In genomic region chr14:62220770-62221169, GRCm38 (mm10) we compare ENCODE assay signal across 30 mouse cellular contexts.
"Had no signal": no experiment of that assay in that cellular context is flagged by ENCODE, and none has a peak within 500 bp of the region (broad histone marks: within the 10 kb centered on the region; RNA-seq: fewer than 3 reads in every experiment).

No protein-coding gene starts in this region.

- H3K4me1 ChIP-seq: limb, embryonic 10.5 days; limb, embryonic 12.5 days; limb, embryonic 13.5 days; limb, embryonic 15.5 days; liver, embryonic 12.5 days; liver, embryonic 13.5 days; liver, embryonic 15.5 days; megakaryocyte, embryonic 14.5 days; midbrain, embryonic 10.5 days; midbrain, embryonic 12.5 days; midbrain, embryonic 13.5 days; midbrain, embryonic 15.5 days; neural tube, embryonic 12.5 days had no signal

- ATAC-seq: liver, embryonic 12.5 days; liver, postnatal 0 days; midbrain, embryonic 13.5 days; midbrain, embryonic 15.5 days; midbrain, embryonic 16.5 days had no signal

- H3K36me3 ChIP-seq: limb, embryonic 10.5 days; limb, embryonic 12.5 days; limb, embryonic 13.5 days; limb, embryonic 15.5 days; liver, embryonic 12.5 days; liver, embryonic 13.5 days; liver, embryonic 15.5 days; midbrain, embryonic 10.5 days; midbrain, embryonic 12.5 days; midbrain, embryonic 13.5 days; midbrain, embryonic 15.5 days; neural tube, embryonic 12.5 days had no signal

- H3K4me3 ChIP-seq: left cerebral cortex, adult 2 months; limb, embryonic 10.5 days; limb, embryonic 12.5 days; limb, embryonic 13.5 days; limb, embryonic 15.5 days; liver, embryonic 12.5 days; liver, embryonic 13.5 days; liver, embryonic 15.5 days; megakaryocyte, embryonic 14.5 days; midbrain, embryonic 10.5 days; midbrain, embryonic 12.5 days; midbrain, embryonic 13.5 days; midbrain, embryonic 15.5 days; myocyte; neural tube, embryonic 12.5 days had no signal

- DNase-seq: layer of hippocampus, postnatal 36 days; left cerebral cortex, postnatal 4 days; liver; liver, embryonic 13.5 days; liver, postnatal 0 days; lung, adult 18-20 months; lung, adult 2 months; lung, postnatal 10 days; lung, postnatal 36 days; lung, postnatal 4 days; midbrain, embryonic 14.5 days had no signal

- H3K9ac ChIP-seq: limb, embryonic 12.5 days; limb, embryonic 13.5 days; limb, embryonic 15.5 days; liver, embryonic 12.5 days; liver, embryonic 13.5 days; liver, embryonic 14.5 days; liver, embryonic 15.5 days; liver, postnatal 0 days; midbrain, embryonic 12.5 days; midbrain, embryonic 13.5 days; midbrain, embryonic 15.5 days; neural tube, embryonic 12.5 days had no signal

- H3K4me2 ChIP-seq: limb, embryonic 12.5 days; limb, embryonic 13.5 days; limb, embryonic 15.5 days; liver, embryonic 11.5 days; liver, embryonic 12.5 days; liver, embryonic 13.5 days; liver, embryonic 15.5 days; midbrain, embryonic 11.5 days; midbrain, embryonic 12.5 days; midbrain, embryonic 13.5 days; midbrain, embryonic 15.5 days; neural tube, embryonic 12.5 days had no signal

- H3K9me3 ChIP-seq: limb, embryonic 10.5 days; limb, embryonic 12.5 days; limb, embryonic 13.5 days; limb, embryonic 15.5 days; liver, embryonic 12.5 days; liver, embryonic 13.5 days; liver, embryonic 15.5 days; megakaryocyte, embryonic 14.5 days; midbrain, embryonic 10.5 days; midbrain, embryonic 12.5 days; midbrain, embryonic 13.5 days; midbrain, embryonic 15.5 days; neural tube, embryonic 12.5 days had no signal

- H3K27me3 ChIP-seq: limb, embryonic 12.5 days; limb, embryonic 13.5 days; limb, embryonic 15.5 days; liver, embryonic 12.5 days; liver, embryonic 13.5 days; liver, embryonic 15.5 days; midbrain, embryonic 12.5 days; midbrain, embryonic 13.5 days; midbrain, embryonic 15.5 days; neural tube, embryonic 12.5 days had no signal

- H3K27ac ChIP-seq: left cerebral cortex, adult 2 months; limb, embryonic 10.5 days; limb, embryonic 12.5 days; limb, embryonic 13.5 days; limb, embryonic 15.5 days; liver, embryonic 12.5 days; liver, embryonic 13.5 days; liver, embryonic 14.5 days; liver, embryonic 15.5 days; macrophage; midbrain, embryonic 10.5 days; midbrain, embryonic 12.5 days; midbrain, embryonic 13.5 days; midbrain, embryonic 15.5 days; neural tube, embryonic 12.5 days had no signal
